Mouse (Mus musculus): Measurements from ENCODE around the gene Phrf1. TPM values are rescaled to one million over a fixed set of nuclear protein-coding genes. Genes with fewer than 3 reads are reported as not detected.

Gene Phrf1
- polyA plus RNA-seq, 1 experiment from 2014 or later, result 68.6 TPM

- ChIA-PET POLR2A (interaction anchor here (0.9 to 3.1 kb wide), 4 partner anchors 16 to 221 kb away, joined by 4 to 14 read pairs (median 4); partner anchors contain the start of gene Rassf7), CTCF (no interaction called here)
- ATAC-seq, result peak; percentile 11
- no peaks in the 10 kb centered on the region for H3K27me3 ChIP-seq
- TF ChIP-seq CTCF (IDR thresholded peaks at IDR 0.05), result no peak
- in situ Hi-C loops (cut with MboI; ENCODE audit: low pct_unique_long_range_greater_than_20kb), result no loop called here
- no peak for DNase-seq (ENCODE audit: low read depth, low spot score)
These were observed 34.2 kb upstream of the Phrf1 start for GRCm38 (mm10) chr7:141194409-141194808.

- ATAC-seq (peak; percentile 24), DNase-seq (ENCODE audit: low read depth, low spot score) (peak; percentile 46)
- ChIA-PET CTCF (no interaction called here), POLR2A (interaction anchor here (0.9 to 3.1 kb wide), 4 partner anchors 16 to 221 kb away, joined by 4 to 14 read pairs (median 4); partner anchors contain the start of gene Rassf7)
- TF ChIP-seq CTCF (IDR thresholded peaks at IDR 0.05), result no peak
- H3K27me3 ChIP-seq, result no peaks in the 10 kb centered on the region
- in situ Hi-C loops (cut with MboI; ENCODE audit: low pct_unique_long_range_greater_than_20kb), result no loop called here
These were observed 33.8 kb upstream of the Phrf1 start for GRCm38 (mm10) chr7:141194830-141195229.

- POLR2A ChIA-PET, result interaction anchor here (3.1 kb wide), 1 partner anchor 20 kb away, joined by 14 read pairs; the partner anchor contains the start of gene Rassf7
- in situ Hi-C loops (cut with MboI; ENCODE audit: low pct_unique_long_range_greater_than_20kb), result no loop called here
- TF ChIP-seq CTCF (IDR thresholded peaks at IDR 0.05), result no peak
- H3K27me3 ChIP-seq, result no peaks in the 10 kb centered on the region
- CTCF ChIA-PET, result interaction anchor here (1.1 kb wide), 1 partner anchor 38 kb away, joined by 3 read pairs; no protein-coding TSS in a partner anchor
- ATAC-seq (no peak), DNase-seq (ENCODE audit: low read depth, low spot score) (no peak)
These were observed 32.8 kb upstream of the Phrf1 start for GRCm38 (mm10) chr7:141195754-141196153.

GRCm38 (mm10) chr7:141196619-141197282, 31.8 kb upstream of the Phrf1 start:
- in situ Hi-C loops (cut with MboI; ENCODE audit: low pct_unique_long_range_greater_than_20kb), result no loop called here
- ChIA-PET CTCF (interaction anchor here (1.1 kb wide), 1 partner anchor 37 kb away, joined by 3 read pairs; no protein-coding TSS in a partner anchor), POLR2A (interaction anchor here (3.1 kb wide), 1 partner anchor 19 kb away, joined by 14 read pairs; the partner anchor contains the start of gene Rassf7)
- ATAC-seq, result no peak
- no peak for DNase-seq (ENCODE audit: low read depth, low spot score)
- TF ChIP-seq CTCF (IDR thresholded peaks at IDR 0.05), result no peak
- no peaks in the 10 kb centered on the region for H3K27me3 ChIP-seq

- in situ Hi-C loops (cut with MboI; ENCODE audit: low pct_unique_long_range_greater_than_20kb), result no loop called here
- no peaks in the 10 kb centered on the region for H3K27me3 ChIP-seq
- POLR2A ChIA-PET, result no interaction called here
- ATAC-seq (no peak), DNase-seq (ENCODE audit: low read depth, low spot score) (no peak)
- CTCF ChIA-PET, result no interaction called here
- TF ChIP-seq CTCF (IDR thresholded peaks at IDR 0.05), result no peak
These were observed 30.5 kb upstream of the Phrf1 start for GRCm38 (mm10) chr7:141198121-141198520.

GRCm38 (mm10) chr7:141204546-141204945, 24.0 kb upstream of the Phrf1 start:
- TF ChIP-seq CTCF (IDR thresholded peaks at IDR 0.05), result no peak
- no peak for DNase-seq (ENCODE audit: low read depth, low spot score)
- in situ Hi-C loops (cut with MboI; ENCODE audit: low pct_unique_long_range_greater_than_20kb), result no loop called here
- POLR2A ChIA-PET, result interaction anchor here (0.7 kb wide), 1 partner anchor 243 kb away, joined by 3 read pairs; no protein-coding TSS in a partner anchor
- no peak for ATAC-seq
- no peaks in the 10 kb centered on the region for H3K27me3 ChIP-seq
- CTCF ChIA-PET, result no interaction called here

GRCm38 (mm10) chr7:141205504-141205903, 23.1 kb upstream of the Phrf1 start:
- in situ Hi-C loops (cut with MboI; ENCODE audit: low pct_unique_long_range_greater_than_20kb), result no loop called here
- TF ChIP-seq CTCF (IDR thresholded peaks at IDR 0.05), result no peak
- DNase-seq (ENCODE audit: low read depth, low spot score) (no peak), ATAC-seq (no peak)
- no peaks in the 10 kb centered on the region for H3K27me3 ChIP-seq
- POLR2A ChIA-PET, result no interaction called here
- CTCF ChIA-PET, result no interaction called here

GRCm38 (mm10) chr7:141206182-141206937, 22.2 kb upstream of the Phrf1 start:
- CTCF ChIA-PET, result no interaction called here
- no peak for ATAC-seq

GRCm38 (mm10) chr7:141209526-141209925, 19.1 kb upstream of the Phrf1 start:
- in situ Hi-C loops (cut with MboI; ENCODE audit: low pct_unique_long_range_greater_than_20kb), result no loop called here
- H3K27me3 ChIP-seq, result no peaks in the 10 kb centered on the region
- ChIA-PET CTCF (no interaction called here), POLR2A (interaction anchor here (1.2 kb wide), 1 partner anchor 19 kb away, joined by 4 read pairs; the partner anchor contains the start of gene Phrf1)
- DNase-seq (ENCODE audit: low read depth, low spot score) (no peak), ATAC-seq (no peak)
- no peak for TF ChIP-seq CTCF (IDR thresholded peaks at IDR 0.05)

More at GRCm38 (mm10) chr7:141206182-141206937, 22.2 kb upstream of the Phrf1 start:
- no peak for TF ChIP-seq CTCF (IDR thresholded peaks at IDR 0.05)
- in situ Hi-C loops (cut with MboI; ENCODE audit: low pct_unique_long_range_greater_than_20kb), result no loop called here
- POLR2A ChIA-PET, result no interaction called here
- no peak for DNase-seq (ENCODE audit: low read depth, low spot score)
- no peaks in the 10 kb centered on the region for H3K27me3 ChIP-seq

- ChIA-PET POLR2A (interaction anchor here (0.7 to 1.2 kb wide), 2 partner anchors 16 to 19 kb away, joined by 4 read pairs; partner anchors contain the start of genes Hras, Lrrc56 and Phrf1), CTCF (interaction anchor here (0.8 kb wide), 1 partner anchor 10 kb away, joined by 3 read pairs; no protein-coding TSS in a partner anchor)
- in situ Hi-C loops (cut with MboI; ENCODE audit: low pct_unique_long_range_greater_than_20kb), result no loop called here
These were observed 18.4 kb upstream of the Phrf1 start for GRCm38 (mm10) chr7:141210137-141210536.

More at GRCm38 (mm10) chr7:141210137-141210536, 18.4 kb upstream of the Phrf1 start:
- DNase-seq (ENCODE audit: low read depth, low spot score) (no peak), ATAC-seq (no peak)
- TF ChIP-seq CTCF (IDR thresholded peaks at IDR 0.05), result no peak
- H3K27me3 ChIP-seq, result no peaks in the 10 kb centered on the region
